Mouse (Mus musculus) kidney, postnatal 10 days (tissue): ENCODE data around the gene Plac9a.
"Not testable (repeated sequence)": the region's sequence is repeated elsewhere in the genome, so short reads cannot be mapped to it uniquely, and the experiment has no call there.

ENCODE experiments used
- DNase-seq: peaks from one replicate; pipeline ENCODE4 v3.0.0; 2021; ENCODE audit warnings: mixed read lengths

Plac9a gene

DNA sequence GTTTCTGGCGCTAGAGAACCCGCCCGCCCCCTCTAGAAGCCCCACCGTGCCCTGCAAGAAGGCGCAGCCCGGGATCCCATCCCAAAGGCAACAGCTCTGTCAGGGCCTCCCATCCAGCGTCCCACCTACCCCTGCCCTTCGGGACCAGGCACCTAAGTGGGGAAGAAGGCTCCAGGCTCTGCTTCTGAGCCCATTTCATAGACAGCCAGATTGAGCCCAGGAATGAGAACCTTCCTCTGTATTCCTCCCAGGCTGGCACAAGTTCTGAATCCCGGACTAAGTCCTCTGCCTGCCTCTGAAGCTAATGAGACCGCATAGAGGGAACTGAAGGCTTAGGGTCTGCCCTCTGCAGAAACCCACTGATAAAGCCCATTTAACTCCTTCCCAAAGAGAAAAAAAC is at the start of gene Plac9a:
Gene Plac9a, minus strand, starts transcription at position 101 of the 400 bp plus-strand sequence.
- not testable (repeated sequence) for DNase-seq

DNA sequence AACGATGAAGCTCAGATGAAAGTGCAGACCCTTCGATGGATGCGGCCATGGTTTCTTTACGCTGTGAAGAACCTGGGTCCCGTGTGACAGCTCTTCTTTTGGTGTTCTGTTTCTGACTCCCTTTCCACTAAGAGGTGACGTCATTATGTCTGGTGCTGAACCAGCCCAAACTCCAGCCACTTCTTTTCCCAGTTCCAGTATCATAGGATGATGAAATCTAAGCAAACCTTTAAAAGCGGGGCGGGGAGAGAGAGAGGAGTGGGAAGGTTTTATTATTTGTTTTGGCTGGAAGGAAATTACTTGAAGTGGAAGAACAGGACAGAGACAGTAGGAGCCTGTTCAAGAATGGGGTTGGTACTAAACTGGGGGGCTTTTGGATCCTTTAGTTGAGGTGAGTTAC is 35.1 kb upstream of the Plac9a start, which contains the start of gene Cphx1:
Gene Cphx1, plus strand, starts transcription at position 301 of the 400 bp plus-strand sequence.
- DNase-seq = not testable (repeated sequence)

DNA sequence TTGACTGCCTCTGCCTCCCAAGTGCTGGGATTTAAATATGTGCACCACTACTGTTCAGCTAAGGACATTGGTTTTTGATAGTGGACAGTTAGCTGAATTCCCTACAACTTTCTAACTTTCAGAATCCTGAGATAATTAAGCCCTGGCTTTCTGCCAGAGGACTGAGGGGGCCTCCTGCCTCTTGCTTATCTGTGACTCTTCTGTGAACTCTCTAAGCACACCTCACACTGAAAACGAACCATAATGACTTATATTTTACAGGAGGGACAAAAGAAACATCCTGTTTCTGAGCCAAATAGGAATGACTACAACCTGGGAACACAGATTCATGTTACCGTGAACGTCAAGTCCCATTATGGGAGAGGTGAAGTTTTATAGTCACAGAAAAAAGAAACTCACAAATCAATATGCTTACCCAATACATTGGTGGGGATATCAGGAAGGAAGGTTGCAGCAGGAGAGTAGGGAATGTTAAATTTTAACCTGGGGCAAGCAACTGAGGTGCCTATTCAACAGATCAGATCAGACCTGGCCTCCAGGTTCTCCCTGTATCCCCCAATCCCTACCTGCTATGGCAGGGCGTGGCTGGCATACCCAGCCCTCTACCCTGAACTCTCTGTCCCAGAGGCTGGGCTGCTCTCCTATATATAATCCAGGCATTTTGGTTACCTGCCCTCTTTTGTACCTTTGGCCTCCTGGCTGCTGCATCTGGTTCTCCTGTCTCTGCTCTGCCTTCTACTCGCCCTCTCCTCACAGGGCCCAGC is 34.1 kb upstream of the Plac9a start:
- not testable (repeated sequence) for DNase-seq

DNA sequence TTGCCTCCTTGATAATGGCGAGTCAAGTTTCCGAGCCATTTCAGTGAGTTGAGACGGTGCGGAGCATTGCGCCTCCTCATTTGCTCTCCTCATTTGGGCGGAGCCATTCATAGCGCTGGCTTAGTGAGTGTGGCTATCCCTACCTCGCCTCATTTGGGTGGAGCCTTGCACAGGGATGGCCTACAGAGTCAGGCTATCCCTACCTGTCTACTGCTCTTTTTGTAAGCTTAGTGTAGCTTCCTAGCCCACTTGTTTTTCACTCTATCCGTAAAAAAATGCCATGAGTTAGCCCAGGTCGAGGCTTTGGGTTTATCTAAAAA is 24.6 kb upstream of the Plac9a start, which contains the start of gene Tmem254a:
Gene Tmem254a, minus strand, starts transcription at position 111 of the 320 bp plus-strand sequence.
- not testable (repeated sequence) for DNase-seq

DNA sequence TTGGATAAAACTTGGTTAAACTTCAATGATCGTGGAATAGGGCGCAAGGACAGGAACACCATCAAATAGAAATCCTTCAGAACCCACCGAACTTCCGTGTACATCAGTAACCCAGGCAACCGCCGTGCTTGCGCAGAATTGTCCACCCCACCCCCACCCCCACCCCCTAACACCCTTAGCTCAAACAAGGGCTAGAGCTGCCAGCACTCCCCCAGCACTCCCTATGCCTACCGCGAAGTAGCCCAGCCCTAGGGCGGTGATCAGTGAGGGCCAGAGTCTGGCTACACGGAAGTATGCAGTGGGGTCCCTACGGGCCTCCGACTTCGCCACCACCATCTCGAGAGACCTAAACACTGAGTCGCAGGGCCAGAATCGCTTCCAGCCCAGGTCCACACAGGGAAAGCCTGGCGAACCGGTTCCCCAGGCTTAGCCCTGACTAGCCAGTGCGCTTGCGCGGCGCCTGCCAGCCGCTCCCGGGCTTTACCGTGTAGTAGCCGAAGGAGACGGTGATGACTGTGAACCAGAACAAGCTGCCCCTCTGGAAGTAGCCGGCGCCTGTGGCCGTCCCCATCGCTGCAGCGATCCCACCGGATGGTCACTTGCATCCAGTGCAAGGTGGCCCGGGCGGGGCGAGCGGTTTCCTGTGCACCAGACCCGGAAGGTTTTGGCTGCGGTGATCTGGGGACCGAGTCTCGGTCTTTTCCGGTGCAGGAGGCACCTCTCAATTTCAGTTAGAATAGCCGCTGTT is 24.1 kb upstream of the Plac9a start:
- DNase-seq = not testable (repeated sequence)

DNA sequence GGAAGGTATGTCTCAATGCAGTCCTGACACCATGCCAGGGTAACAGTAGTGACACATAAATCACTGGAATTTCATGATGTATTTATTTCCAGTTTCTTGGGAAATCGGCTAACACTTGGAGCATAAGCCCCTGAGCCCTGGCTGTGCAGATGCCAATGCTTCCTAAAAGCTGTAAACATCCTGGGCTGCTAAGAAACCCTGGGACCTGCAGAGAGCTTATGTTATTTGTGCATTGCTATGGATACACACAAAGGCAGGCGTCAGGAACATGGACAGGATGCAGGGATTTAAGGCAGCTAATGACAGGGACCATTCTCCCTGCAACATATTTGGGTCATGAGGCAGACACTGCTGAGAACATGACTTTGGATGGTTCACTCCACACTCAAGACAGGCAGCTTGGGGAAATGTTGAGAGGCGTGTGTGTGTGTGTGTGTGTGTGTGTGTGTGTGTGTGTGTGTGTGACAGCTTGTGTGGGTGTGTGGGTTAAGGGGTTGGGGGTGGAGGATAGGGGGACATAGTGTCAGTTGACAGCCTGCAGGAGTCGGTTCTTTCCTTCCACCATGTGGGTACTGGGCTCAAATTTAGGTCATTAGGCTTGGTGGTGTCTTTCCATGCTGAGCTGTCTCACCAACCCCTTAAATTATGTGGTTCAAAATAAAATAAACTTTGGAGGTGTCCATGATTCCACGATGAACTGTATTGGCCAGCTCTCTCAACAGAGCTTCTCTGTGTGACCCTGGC is 15.7 kb upstream of the Plac9a start:
- not testable (repeated sequence) for DNase-seq

DNA sequence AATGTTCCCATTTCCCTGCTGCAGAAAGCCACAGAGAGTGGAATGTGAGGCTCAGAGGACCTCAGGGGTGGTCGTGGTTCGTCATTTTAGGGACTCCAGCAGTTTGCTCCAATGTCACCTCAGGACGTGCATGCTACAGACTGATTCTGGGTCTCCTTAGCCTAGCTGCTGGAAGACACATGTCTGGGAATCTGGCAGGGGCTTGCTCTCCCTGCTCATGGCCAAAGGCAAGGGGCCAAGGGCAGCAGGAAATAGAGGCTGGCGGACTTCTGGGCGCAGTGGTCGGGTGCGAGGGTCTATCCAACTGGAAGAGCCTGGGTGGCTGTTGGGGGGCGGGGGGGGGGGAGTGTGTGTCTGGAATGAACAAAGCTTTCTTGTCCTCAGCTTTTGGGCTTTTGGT is 6.1 kb upstream of the Plac9a start:
- not testable (repeated sequence) for DNase-seq

DNA sequence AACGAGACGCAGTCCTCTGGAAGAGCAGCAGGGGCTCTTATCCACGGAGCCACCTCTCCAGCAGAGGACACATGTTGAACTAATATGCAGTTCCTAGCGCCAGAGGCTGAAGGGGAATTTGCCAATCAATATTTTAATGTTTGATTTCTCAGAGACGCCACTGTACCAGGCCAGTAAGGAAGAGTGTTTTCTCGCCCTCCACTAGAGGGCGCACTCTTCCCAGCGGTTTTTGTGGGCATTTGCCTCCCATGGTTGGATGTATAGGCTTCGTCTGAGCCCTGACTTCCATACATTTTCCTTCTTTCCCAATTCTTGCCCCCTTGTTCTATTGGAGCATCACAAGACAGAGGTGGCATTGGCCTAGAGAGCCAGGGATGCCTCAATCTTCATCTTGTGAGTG is 4.4 kb upstream of the Plac9a start:
- not testable (repeated sequence) for DNase-seq

DNA sequence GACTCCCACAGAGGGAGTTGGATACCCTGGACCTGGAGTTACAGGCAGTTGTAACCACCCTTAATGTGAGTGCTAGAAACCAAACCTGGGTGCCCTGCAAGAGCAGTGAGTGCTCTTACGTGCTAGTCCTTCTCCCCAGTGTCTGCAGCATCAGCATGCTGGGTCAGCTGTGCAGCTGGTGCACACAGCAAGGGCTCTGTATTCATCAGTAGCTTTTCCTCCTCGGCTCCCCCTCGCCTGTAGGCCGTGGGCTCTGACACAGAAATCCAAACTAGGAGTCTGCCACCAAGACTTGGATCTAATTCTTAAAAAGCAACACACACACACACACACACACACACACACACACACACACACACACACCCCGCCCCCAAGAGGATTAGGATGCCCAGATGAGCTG is 2.3 kb upstream of the Plac9a start:
- DNase-seq = not testable (repeated sequence)

DNA sequence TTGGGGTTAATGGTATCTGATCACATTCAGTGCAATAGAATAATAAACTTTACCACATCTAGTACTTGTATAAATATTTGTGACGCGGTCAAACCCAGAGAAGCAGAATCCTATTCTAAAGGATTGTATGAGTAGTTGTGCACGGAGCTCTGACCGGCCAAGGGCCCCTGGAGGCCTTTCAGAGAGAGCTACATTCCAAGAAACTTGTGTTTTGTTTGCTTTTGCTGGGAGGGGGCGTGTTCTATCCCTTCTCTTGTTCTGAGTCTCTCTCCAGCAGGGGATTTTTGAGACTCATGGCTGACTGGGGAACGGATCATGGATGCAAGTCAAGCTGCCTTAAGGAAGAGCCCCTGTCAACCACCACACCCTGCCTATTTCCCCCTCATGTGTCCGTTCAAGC is 7.2 kb downstream of the Plac9a start:
- not testable (repeated sequence) for DNase-seq

DNA sequence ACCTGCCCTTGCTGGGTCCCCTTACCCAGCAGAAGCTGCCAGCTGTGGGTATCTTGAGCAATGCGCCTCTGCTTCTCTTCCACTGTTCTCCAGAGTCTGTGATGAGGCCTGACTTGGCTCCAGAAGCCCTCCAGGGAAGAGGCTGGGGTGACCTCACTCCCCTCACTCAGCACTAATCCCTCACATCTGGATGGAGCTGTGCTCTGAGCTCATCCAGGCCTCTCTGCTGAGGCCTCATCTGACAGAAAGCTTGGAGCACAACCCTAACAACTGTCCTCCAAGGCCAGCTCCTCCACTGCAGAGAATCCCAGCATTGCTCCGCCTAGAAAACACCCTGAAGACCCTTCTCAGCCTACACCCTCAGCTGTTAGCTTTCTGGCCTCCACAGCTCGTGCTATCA is 8.3 kb downstream of the Plac9a start:
- DNase-seq = not testable (repeated sequence)

DNA sequence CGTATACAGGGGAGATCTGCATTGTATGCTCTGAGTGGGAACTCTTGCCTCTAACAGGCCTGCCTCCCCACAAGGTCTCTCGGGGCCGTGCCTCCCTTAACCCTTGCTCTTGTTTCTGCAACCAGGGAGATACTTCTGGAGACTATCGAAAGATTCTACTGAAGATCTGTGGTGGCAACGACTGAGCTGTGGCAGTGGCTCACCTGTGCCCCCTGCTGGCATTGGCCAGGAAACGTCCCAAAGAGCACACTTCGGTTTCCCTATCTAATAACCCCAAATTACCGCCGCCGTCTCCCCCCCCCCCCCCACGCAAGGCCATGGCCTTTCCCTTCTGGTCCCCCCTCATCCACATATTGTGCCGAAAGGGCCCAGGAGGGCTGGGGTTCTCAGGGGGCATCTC is 17.0 kb downstream of the Plac9a start:
- not testable (repeated sequence) for DNase-seq

DNA sequence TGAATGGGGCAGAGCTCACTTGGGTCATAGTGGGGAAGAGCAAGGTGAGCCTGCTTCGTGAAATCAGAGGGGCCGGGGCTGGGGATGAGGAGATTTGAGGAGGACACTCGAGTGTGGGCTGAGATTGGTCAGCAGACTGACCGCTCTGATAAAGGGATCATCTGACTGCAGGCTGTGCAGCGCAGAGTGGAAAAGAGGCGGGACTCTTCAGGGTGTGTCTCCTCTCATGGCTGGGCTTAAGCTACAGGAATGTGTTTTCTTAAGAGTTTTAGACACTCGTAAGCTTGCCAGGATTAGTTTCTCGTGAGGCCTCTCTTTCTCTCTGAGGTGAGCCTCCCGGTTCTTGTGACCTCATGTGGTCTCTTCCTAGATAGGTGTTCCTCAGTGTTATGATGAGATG is 21.1 kb downstream of the Plac9a start:
- DNase-seq = not testable (repeated sequence)

DNA sequence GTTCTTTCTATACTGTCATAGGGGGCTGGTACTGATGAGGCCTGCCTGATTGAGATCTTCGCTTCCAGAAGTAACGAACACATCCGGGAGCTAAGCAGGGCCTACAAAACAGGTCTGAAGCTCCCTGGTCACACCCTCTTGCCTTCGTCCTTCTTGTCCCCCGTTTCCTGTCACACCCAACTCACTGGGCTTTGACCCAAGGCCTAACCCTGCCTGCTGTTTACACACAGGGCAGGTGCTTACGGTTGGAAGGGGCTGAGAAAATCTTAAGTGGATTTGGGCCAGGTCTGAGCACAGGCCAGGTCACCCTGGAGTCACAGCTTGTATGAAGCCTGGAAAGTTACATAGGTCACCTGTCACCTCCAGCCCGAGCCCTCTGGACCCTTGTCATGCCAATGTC is 26.3 kb downstream of the Plac9a start:
- DNase-seq = not testable (repeated sequence)

DNA sequence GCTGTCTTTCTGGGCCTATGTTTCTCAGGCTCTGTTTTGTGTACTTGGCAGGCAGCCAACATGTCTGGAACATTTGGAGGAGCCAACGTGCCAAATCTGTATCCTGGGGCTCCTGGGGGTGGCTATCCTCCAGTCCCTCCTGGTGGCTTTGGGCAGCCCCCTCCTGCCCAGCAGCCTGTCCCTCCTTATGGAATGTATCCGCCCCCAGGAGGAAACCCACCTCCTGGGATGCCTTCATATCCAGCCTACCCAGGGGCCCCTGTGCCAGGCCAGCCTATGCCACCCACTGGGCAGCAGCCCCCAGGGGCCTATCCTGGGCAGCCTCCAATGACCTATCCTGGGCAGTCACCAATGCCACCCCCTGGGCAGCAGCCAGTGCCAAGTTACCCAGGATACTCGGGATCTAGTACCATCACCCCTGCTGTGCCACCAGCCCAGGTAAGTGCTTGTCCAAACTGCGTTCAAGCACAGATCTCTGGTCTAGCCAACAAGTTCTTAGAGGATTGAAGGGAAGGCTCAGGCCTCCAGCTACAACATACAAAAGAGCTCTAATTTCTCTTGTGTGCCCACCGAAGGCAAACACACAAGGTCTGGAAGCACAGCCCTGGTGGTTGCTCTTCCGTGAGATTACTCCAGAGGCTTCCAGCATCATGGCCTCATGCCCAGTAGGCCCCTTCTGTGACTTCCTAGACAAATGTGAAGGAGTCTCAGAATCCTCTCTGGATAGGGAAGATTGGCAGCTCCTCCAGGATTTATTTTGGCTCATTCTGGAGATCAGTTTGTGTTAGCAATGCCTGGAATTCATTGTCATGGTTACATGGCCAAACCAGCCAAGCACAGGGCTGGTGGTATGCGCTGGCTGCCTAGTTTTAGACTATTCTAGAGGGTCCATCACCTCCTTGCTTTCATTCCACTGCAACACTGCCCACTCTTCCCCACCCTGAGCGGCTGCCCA is 30.2 kb downstream of the Plac9a start:
- DNase-seq = peak; percentile 48

DNA sequence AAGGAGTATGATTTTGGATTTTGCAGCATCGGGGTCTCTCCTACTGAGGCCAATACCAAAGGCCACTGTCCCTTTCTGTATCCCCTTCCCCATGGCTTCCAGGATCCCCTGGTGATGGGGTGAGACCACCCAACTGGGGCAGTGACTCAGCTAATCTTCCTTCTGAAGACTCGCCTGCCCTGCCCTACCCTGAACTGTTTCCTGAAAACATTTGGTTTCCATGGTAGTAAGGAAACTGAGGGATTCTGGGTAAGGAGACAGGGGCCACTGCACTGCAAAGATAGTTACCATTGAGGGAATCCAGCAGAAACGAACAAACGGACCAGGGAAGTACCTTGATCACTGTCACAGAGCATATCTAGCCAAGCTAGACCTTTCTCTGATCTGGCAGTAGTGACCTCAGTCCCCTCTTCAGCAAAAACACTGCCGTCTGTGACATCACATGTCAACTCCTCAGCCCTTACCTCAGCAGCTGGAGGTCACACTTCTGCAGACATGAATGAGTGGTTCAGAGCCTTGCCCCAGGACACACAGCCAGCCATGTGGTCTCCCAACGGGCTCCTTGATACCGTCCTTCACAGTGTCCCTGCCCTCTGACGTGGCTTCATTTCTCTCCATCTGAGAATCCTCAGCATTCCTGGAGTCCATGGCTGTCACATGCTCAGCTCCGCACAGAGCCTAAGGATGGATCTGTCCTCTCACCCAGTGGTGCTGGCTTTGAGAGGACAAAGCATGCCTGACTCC is 33.6 kb downstream of the Plac9a start:
- no peak for DNase-seq

DNA sequence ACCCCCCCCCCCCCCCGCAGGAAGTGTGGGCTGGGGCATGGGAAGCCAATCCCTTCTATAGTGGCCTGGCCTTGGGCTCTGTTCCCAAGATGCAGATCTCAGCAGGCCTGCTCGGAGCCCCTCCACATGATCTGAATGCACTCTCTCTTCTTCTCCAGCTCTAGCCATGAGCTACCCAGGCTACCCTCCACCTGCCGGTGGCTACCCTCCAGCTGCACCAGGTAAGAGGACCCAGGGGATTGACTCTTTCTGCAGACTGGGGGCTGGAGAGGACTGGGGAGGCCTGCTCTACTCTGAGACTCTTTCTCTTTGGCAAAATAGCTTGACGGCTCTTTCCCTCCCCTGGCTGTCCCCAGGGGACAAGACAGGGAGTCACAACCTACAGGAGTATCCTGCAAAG is 34.2 kb downstream of the Plac9a start:
- no peak for DNase-seq

DNA sequence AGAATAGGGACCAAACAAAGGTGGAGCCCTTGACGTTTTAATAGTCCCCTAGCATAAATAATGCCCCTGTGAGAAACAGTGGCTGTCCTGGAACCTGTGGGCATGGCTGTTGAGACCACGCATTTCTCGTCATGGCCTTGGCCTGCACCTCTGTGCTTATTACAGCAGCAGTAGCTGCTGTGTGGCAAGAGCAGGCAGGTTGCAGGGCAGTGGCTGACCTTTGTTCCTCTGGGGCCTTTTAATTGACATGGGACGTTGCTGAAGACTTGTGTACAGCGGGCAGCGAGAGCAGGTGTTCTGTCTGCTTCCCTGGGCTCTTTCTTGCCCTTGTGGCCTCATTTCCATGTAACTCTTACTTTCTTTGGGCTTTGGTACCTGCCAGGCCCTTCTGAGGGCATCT is 35.1 kb downstream of the Plac9a start:
- DNase-seq = peak; percentile 40

DNA sequence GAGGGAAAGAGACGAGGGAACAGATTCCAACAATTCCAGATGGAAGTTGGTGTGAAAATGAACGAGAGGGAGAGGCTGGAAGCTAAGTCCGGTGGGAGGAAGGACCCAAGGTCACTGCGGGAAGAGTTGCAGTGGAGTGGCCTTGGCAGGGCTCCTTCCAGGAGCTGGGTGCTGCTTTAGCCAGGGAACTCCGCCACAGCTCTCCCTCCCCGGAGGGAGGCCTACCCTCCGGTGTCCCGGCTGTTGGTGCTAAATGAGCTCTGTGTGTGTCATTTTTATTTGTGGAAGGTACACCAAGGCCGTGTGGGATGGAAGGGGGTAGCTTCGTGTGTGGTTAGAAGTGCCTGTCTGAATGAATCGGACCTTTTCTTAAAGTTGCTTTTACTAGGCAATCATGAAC is 36.1 kb downstream of the Plac9a start:
- DNase-seq = peak; percentile 38

DNA sequence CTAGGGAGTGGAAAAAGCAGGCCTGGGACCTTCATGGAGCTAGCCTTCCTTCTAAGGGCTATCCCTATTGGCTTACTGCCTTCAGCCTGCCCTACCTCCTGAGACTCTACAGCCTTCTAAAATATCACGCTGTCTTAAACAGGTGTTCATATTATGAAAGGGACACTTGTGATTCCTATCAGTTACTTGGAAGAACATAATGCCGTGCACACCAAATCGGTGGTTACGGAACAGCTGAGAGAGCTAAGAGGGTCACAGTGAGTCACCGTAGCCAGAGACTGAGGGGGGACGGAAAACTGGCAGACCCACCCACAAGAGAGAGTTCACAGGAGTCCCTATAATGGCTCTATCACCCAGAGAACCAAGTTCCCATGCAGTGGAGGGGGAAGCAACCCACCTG is 36.5 kb downstream of the Plac9a start:
- no peak for DNase-seq

DNA sequence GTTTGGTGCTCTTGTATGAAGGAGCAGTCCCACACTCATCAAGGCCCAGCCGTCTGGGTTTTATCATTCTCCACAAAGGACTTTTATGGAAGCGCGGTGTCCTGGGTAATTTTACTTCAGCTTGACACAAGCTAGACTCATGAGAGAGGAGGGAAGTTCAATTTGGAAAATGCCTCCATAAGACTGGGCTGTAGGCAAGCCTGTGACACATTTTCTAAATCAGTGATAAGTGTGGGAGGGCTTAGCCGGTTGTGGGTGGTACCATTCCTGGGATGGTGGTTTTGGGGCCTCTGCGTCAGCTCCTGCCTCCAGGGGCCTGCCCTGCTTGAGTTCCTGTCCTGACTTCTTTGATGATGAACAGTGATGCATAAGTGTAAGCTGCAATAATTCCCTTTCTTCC is 37.6 kb downstream of the Plac9a start:
- DNase-seq = no peak
